Mouse (Mus musculus) megakaryocyte, adult 5-6 weeks (primary cell): ENCODE data around the gene Lrat. TPM values are rescaled to one million over a fixed set of nuclear protein-coding genes. Genes with fewer than 3 reads are reported as not detected.

Source experiments
- ATAC-seq: 2 replicates; pipeline ENCODE4 v1.8.0; 2016; ENCODE audit warnings: mild to moderate bottlenecking, inconsistent platforms; ENCODE audit not compliant: poor library complexity, severe bottlenecking
- total RNA-seq, 2 experiments: library from RNA; stranded (forward) in 1 of 2; stranded (reverse) in 1 of 2; fragments of 153-499, 151-499 nt in 1 of 2; fragments of 221-1000, 200-1000 nt in 1 of 2; gene quantifications; 2 replicates each; pipeline versions ENCODE4 v1.2.3 to v1.2.4; 2015 to 2017

Gene Lrat
- total RNA-seq (2015) (not detected in 2 replicates), total RNA-seq (2017) (not detected in 2 replicates)

DNA sequence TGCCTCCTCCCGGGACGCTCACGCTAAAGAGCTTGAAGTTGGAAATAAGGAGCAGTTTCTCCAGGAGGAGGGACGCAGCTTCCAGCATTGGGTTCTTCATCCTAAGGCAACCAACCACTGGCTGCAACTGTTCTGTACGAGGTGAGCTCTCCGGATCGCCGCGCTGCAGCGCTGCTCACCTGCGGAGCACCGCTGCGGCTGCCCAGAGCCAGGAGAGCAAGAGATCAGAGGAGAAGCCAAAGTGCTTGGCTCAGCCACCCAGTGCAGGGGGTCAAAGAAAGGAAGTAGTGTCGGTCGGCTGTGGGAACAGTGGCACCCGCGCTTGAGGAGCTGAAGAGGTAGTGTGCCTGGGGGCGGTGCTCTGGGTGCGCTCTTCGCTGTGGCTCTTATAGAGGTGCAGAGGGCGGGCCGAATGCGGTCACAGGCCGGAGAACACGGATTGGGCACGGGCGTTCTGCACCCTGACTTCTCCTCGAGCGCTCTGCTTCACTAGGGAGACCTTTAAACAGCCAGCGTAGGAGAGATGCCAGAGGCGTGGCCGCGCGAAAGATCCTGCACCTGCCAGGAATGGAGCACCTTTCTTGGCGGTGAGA is at the start of gene Lrat:
Gene Lrat (minus strand): TSS at position 361 of the 593 bp plus-strand sequence.
- ATAC-seq = no peak

DNA sequence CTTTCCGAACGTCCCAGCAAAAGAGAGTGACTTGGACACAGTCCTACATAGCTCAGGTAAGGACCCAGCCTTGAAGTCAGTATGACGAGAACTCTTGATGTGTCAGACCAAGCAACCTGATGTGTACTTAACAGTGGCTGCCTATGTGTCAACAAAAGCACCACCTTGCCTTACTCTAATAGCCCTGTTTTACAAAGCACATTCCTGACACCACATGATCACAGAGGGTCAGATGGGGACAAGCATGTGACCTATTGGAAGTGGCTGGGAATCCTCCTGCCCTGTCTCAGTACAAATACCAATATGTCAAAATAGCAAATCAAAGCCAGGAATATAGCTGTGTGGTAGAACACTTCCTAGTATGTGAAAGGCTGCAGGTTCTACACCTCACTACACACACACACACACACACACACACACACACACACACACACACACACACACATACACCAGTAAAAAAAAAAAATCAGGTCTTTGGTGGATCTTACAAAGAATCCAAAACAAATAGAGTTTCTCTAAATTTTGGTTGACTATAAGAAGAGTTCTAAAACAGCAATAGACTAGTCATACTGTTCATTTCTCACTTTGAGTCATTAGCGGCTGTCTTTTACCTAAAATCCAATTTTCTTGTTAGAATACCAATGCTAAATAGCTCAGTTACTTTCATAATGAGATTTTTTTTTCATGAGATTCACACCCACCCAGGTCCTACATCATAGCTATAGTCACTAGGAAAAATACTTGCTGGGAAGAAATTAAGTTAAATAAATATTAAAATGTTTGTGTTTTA is 48.6 kb upstream of the Lrat start:
- no peak for ATAC-seq

DNA sequence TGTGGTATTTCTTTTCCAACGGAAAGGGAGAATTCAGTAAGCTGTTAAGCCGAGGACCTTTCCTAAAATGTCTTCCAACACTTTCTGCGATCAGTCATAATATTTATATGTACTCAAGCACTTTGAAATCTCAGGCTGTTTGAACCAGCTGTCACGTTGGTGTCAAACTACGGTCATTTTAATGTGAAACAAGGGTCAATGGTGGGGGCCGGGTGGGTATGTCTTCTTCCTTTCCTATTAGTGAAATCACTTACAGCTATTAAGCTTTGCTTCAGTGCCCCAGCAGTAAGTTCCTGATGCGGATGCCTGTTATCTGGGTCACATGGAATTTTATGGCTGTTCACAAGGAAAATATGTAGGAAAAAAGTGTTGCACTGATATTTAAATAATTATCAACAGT is 46.9 kb upstream of the Lrat start:
- ATAC-seq = no peak

DNA sequence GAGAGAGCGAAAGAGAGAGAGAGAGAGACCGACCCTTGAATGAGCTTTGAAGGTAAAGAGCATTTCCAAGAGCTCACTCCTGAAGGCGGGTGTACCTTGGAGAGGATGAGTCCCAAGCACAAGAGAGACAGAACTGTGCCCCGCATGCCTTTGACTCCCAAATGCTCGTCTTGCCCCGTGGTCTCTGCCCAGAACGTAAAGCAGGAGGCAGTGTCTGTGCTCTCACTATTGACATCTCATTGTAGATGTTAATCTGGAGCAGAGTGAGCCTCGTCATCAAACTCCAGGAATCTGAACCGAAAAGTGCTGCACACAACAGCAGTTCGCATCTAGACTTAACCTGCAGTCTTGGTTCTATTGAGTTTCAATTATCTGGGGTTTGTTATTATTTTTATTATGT is 46.4 kb upstream of the Lrat start:
- ATAC-seq = no peak

DNA sequence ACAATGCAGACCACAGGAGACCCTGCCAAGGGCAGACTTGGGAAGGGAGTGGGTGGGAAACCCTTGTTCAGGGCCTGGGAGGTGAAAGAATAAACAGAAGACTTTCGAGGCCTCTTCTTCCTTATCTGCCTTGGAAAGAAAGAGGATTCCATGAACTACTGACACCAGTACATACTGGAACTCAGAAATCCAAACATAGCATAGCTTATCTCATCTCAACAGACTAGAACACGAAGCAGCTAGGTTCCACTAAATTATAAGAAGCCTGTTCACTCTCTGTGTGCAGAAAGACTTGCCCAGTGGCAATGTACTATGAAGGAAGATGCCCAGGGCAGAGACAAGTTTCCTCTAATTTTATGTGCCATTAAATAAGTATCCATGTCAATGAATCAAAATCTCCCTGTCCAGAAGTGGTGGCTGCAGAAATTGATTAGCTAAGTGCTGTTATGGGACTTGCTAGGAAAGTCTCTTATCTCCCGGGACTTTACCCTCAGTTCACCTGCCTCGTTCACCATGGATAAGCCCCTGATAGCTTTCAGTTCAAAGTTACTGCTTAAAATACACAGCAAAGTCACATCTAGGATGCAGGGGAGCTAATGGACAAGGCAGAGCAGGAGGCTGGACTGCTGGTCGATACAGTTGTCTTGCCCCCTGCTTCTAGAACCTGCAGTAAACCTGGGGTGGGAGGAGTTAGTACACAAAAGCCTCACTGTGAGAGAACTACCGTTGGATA is 42.8 kb upstream of the Lrat start:
- no peak for ATAC-seq

DNA sequence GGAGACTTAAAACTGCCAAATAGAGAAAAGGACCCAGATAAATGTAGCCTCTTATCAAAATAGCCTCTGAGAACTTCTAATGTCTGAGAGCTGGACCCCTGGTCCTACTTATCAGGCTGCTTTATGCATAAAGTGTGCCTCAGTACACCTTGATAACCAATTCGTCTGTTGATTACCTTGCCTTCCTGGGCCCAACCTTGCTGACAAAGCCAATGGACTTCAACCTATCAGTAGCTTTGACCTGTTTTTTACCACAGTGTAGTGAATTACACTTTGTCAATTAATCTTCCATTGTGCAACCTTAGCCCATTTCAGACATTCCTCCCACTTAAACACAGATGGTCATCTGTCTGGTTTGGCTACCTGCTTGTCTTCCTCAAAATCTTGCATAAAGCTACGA is 24.1 kb upstream of the Lrat start:
- ATAC-seq = no peak

DNA sequence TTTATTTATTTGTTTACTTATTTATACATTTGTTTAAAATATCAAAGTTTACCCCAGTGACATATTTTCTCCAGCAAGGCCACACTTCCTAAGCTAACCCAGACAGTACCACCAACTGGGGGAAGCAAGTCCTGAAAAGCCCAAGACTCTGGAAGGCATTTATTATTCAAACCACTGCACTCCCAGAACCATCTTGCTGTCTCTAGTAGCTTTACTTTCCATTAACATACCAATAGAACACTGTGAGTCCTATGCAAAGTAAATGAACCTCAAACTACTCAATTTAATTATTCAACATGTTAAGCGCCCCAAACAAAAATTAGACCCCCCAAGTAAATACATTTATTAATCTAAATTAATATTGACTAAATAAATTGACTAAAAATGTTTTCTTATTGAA is 11.9 kb upstream of the Lrat start:
- ATAC-seq = no peak

DNA sequence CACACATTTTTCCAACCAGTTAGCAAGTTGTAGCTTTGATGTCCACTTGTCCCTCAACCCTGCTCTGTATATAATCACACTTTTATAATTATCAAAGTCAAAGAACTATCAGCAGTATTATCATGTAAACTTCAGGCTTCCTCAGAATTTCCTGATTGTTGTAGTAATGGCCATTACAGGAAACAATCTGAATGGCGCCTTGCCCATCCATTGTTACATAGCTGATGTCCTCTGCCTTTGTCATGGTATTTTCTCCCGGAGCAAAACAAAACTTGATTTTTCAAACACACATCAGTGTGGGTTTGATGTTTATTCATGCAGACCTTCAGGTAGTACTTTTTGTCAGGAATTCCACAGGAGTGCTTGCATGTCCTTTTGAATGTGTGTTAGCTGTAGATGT is 4.9 kb upstream of the Lrat start:
- ATAC-seq = no peak

DNA sequence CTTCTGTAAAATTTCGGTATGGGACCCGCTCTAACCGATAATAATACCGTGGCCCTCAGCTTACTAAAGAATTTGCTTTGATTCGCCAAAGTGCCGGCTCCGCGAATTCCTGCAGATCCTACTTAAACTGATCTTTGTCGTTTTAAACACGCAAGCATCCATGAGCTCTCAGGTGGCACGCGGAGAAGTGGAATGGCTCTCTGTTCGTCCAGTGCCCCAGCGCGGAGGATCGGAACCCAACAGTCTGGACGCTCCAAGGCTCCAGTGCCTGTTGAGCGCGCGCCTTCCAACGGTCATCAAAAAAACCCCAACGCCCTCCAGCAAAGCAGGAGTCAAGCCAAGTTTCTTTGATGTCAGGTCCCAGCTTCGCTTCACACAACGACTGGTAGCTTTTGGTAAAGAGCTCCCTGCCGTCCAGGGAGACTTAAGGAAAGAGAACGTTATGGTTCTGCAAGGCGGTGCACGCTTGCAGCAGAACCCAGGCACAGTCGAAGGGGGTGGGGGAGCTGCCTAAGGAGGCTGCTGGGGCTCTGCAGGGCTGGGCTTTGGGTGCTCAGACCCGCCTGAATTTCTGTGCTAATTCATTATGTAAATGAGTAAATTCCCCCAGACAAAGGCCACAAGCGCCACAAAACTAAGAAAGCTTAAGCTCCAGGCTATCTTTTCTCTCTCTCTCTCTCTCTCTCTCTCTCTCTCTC is 587 bp upstream of the Lrat start:
- no peak for ATAC-seq

DNA sequence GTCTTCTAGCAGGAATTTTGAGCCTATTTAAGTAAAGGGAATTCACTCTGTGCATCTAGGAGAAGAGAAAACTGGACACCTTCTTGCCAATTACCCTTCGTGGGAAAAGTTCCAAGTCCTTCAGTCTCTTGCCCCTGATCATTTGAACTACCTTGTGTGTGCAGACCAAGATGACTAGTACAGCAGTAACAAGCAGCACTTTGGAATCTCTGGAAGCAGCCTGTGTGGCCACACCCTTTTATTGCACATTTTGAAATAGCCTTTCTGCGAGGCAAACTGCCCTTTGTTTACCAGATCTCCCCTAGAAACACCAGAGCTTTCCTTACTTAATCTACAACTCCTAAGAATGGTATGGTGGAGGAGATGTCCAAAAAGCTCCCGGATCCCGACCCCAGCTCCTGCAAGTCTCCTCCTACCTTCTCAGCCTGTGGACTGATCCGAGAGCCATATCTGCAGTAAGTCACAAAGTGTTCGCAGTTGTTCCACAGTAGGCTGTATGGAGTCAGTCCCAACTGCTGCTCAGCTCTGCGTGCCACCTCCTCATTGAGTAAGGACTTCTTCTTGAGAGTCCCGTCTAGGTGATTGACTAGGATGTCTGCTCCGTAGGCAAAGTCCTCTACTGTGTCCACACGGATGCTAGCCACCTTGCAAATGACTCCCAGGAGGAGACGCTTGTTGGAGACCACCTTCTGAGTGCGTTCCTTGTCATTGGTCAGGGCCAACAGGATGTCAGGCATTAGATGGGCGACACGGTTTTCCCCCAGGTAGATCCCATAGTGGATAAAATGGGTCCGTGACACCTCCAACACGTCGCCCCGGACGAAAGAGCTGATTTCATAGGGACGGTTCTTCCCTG is 788 bp downstream of the Lrat start:
- ATAC-seq = no peak

DNA sequence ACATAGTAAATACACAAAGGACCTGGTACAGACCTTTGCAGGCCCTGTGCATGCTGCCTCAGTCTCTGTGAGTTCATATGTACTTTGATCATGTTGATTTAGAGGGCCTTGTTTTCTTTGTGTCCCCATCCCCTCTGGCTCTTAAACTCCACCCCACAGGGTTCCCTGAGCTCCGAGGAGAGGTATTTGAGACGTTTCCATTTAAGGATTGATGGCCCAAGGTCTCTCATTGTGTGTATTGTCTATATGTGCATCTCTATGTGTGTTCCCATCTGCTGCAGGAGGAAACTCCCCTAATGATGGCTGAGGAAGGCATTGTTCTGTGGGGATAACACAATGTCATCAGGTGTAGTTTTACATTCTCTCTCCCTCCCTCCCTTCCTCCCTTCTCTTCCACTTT is 14.9 kb downstream of the Lrat start:
- no peak for ATAC-seq

DNA sequence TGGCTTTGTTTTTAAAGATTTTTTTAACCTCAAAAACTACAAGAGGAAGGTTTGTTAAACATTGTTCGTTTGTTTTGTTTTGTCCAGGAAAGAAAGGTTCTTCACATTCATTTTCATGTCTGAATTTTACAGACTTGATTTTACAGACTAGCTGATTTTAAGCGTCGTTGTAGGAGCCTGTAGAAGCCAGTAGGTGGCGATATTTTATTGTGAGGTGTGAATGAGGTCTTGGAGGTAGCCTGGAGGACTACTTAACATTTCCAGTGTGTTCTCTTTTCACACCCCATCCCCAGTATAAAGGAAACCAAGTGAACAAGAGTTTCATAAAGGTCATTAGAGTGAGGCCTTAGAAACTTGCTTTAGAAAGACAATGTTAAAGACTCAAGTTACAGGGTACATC is 26.5 kb downstream of the Lrat start:
- ATAC-seq = no peak

DNA sequence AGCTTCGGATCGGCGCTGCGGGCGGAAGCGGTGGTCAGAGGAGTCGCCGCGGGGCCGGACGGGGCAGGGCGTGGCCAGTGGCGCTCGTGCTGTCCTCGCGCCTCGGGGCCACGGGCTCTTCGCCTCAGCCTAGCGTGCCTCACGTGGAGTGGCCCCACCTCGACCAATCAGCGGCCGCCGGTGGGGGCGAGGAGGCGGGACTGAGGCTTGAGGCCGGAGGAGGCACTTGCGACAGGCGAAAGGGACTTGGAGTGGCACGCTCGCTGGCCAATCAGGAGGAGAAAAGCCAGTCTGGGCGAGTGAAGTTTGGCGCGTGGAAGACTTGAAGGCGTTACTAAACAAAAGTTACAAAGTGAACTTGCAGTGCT is 27.4 kb downstream of the Lrat start, which contains the start of gene Rbm46:
Gene Rbm46 (minus strand): TSS at position 112 of the 368 bp plus-strand sequence.
- peak; percentile 27; the same call in 1 of the 2 replicates for ATAC-seq

DNA sequence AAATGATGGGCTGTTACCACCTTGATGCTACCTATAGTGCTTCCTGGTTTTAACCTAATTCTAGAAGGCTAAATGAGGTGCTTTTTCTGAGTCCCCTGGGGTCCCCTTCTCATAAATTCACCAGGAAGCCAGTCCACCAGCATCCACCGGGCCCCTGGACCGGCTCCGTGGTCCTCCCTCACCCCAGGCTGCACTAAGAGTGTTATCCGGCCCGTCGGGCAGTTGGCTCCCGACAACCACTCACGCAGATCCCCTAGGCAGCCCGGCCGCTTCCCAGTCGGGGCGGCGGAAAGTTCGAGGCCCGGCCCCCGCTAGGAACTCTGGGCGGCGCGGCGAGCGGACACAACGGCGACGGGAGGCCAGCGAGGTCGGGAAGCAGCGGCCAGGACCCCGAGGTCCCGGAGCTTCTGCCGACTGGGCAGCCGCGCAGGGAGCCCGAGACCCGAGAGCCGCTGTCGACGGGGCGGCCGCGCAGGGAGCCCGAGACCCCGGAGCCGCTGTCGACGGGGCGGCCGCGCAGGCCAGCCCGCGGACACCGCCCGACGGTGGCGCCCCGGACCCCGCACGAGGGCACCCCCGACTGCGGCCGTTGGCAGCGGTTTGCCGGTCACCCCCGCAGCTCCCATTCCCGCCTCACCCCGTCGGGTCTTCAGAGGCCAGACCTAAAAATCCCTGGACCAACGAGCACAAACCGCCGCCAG is 28.0 kb downstream of the Lrat start:
- ATAC-seq = no peak

DNA sequence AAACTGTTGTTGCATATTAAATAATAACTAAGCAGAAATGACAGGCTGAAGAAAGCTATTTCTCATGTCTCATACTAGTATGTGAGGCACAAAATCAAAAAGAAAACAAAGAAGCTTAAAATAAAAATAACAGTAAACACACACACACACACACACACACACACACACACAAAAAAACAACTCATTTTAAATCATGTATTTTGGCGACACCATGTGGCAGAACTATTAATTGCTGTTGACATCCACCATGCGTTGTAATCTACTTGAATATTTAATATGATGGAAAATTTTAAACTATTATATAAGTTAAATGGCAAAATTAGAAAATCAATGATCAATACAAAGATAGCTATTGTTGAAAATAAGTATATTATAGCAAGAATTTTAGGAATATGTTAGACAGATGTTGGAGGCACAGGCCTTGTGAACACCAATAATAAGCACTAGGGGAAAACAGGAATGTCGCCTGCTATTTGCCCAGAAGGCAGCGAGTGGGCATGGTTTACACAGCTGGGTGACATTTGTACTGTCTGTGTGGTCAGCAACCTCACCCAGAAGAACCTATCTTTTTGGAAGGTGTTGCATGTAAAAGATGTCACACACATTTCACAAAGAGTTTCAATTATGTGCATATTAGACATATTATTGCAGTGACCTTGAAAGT is 46.2 kb downstream of the Lrat start:
- no peak for ATAC-seq
